Comparison of ENCODE assay signal across 4 mouse cellular contexts in genomic region chr6:130954164-130954563, GRCm38 (mm10).
ATAC-seq lines count a peak whose summit lies in the region.

No protein-coding gene starts in this region.

- ATAC-seq in common myeloid progenitor, adult 5-6 weeks (replicated peaks; ENCODE audit: low read depth, poor library complexity, severe bottlenecking): peak; percentile 60
- ATAC-seq in granulocyte monocyte progenitor cell, adult 5-6 weeks (replicated peaks; ENCODE audit: poor library complexity, severe bottlenecking): peak; percentile 67
- ATAC-seq in megakaryocyte, adult 5-6 weeks (ENCODE audit: poor library complexity, severe bottlenecking): peak; percentile 83
- ATAC-seq in megakaryocyte progenitor cell, adult 5-6 weeks (replicated peaks; ENCODE audit: poor library complexity): 0 out of 2 replicates have a peak, but pooled peaks have one; percentile 42

Comparison
In these comparisons a context has a peak if more than half of its experiments do, and no peak if none do; other contexts are left out.
1. Peak in every context shown above with its lines: ATAC-seq.